Mouse (Mus musculus): ENCODE measurements around the gene Nlrp3. TPM values are rescaled to one million over a fixed set of nuclear protein-coding genes. Genes with fewer than 3 reads are reported as not detected.
"Not testable (repeated sequence)": the region's sequence is repeated elsewhere in the genome, so short reads cannot be mapped to it uniquely, and the experiment has no call there.

Gene Nlrp3
- polyA plus RNA-seq, 1 experiment from 2014 or later = 0.12 TPM

- ATAC-seq (ENCODE audit: low read depth) = no peak
These were observed 2.0 kb downstream of the Nlrp3 start for GRCm38 (mm10) chr11:59543376-59543775.

DNA sequence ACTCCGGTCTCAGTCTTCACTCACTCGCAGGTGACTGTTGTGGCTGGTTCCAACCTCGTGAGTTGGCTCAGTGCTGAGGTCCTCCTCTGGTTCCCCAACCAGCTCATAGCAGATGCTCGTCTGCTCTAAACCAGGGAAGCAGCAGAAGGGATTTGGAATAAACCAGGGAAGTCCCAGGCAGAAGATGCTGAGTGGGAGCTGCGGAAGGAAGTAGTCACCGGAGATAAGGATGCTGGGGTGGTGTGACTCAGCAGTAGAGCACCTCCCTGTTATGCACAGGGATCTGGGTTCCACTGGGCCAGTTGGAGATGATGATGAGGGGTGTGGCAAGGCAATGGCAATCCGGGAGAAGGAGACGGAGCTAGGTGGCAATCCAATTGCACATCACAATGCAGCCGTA is 2.6 kb downstream of the Nlrp3 start:
- 85% methylated on average over 9 of the region's 9 CpGs for WGBS
- Histone ChIP-seq H3K4me3 (ENCODE audit: low read depth, low read length) (no peak overlapping the region), H3K9ac (replicated peaks; ENCODE audit: low read depth, low read length) (no peak overlapping the region), H3K4me2 (ENCODE audit: low read depth, low read length) (no peak overlapping the region), H3K27me3 (ENCODE audit: control insufficient read depth, insufficient read depth, low read length) (no peaks in the 10 kb centered on the region), H3K9me3 (ENCODE audit: control insufficient read depth, low read length) (no peaks in the 10 kb centered on the region), H3K36me3 (ENCODE audit: control insufficient read depth, insufficient read depth, low read length) (no peaks in the 10 kb centered on the region), H3K27ac (ENCODE audit: low read depth, low read length) (no peak overlapping the region), H3K4me1 (ENCODE audit: control insufficient read depth, insufficient read depth, low read length) (no peaks in the 10 kb centered on the region)
- no peak for ATAC-seq (ENCODE audit: low read depth)

More at GRCm38 (mm10) chr11:59543376-59543775, 2.0 kb downstream of the Nlrp3 start:
- no peak overlapping the region for H3K27ac ChIP-seq (ENCODE audit: low read depth, low read length)
- no peaks in the 10 kb centered on the region for H3K9me3 ChIP-seq (ENCODE audit: control insufficient read depth, low read length)
- no peak overlapping the region for H3K9ac ChIP-seq (replicated peaks; ENCODE audit: low read depth, low read length)
- WGBS = 90% methylated on average over 3 of the region's 3 CpGs
- H3K4me2 ChIP-seq (ENCODE audit: low read depth, low read length) = no peak overlapping the region
- no peaks in the 10 kb centered on the region for H3K27me3 ChIP-seq (ENCODE audit: control insufficient read depth, insufficient read depth, low read length)
- H3K4me3 ChIP-seq (ENCODE audit: low read depth, low read length) = no peak overlapping the region
- no peaks in the 10 kb centered on the region for H3K36me3 ChIP-seq (ENCODE audit: control insufficient read depth, insufficient read depth, low read length)
- H3K4me1 ChIP-seq (ENCODE audit: control insufficient read depth, insufficient read depth, low read length) = no peaks in the 10 kb centered on the region; the same call in 1 of the 2 replicates

GRCm38 (mm10) chr11:59554127-59554526 is 12.8 kb downstream of the Nlrp3 start:
- no peak for ATAC-seq (ENCODE audit: low read depth)
- Histone ChIP-seq H3K36me3 (ENCODE audit: control insufficient read depth, insufficient read depth, low read length) (no peaks in the 10 kb centered on the region), H3K9me3 (ENCODE audit: control insufficient read depth, low read length) (no peaks in the 10 kb centered on the region), H3K4me1 (ENCODE audit: control insufficient read depth, insufficient read depth, low read length) (no peaks in the 10 kb centered on the region), H3K4me3 (ENCODE audit: low read depth, low read length) (no peak overlapping the region), H3K9ac (replicated peaks; ENCODE audit: low read depth, low read length) (no peak overlapping the region), H3K27me3 (ENCODE audit: control insufficient read depth, insufficient read depth, low read length) (no peaks in the 10 kb centered on the region), H3K27ac (ENCODE audit: low read depth, low read length) (no peak overlapping the region), H3K4me2 (ENCODE audit: low read depth, low read length) (no peak overlapping the region)
- WGBS = 95% methylated on average over 11 of the region's 11 CpGs

DNA sequence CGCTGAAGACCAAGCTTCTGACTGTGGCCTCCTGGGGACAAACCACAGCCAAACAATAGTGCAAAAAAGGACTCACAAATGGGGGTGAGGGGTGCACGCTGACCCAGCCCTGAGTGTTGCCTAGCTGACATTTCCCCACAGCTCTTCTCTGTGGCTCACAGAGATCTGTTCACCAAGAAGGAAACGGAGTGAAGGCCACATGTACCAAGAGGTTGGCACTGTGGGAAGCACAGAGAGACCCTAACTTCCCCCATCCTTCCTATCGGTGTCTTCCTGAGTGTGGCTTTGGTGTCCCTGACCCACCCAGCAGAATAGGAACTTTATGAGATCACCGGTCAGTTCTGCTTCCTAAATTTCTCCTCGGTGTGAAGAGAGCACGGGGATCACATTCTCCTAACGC is 13.2 kb downstream of the Nlrp3 start:
- no peaks in the 10 kb centered on the region for H3K4me1 ChIP-seq (ENCODE audit: control insufficient read depth, insufficient read depth, low read length)
- H3K27me3 ChIP-seq (ENCODE audit: control insufficient read depth, insufficient read depth, low read length) = no peaks in the 10 kb centered on the region
- H3K9me3 ChIP-seq (ENCODE audit: control insufficient read depth, low read length) = no peaks in the 10 kb centered on the region
- WGBS = 85% methylated on average over 8 of the region's 8 CpGs
- no peaks in the 10 kb centered on the region for H3K36me3 ChIP-seq (ENCODE audit: control insufficient read depth, insufficient read depth, low read length)
- no peak overlapping the region for H3K4me3 ChIP-seq (ENCODE audit: low read depth, low read length)
- H3K9ac ChIP-seq (replicated peaks; ENCODE audit: low read depth, low read length) = no peak overlapping the region
- no peak for ATAC-seq (ENCODE audit: low read depth)
- H3K4me2 ChIP-seq (ENCODE audit: low read depth, low read length) = no peak overlapping the region
- no peak overlapping the region for H3K27ac ChIP-seq (ENCODE audit: low read depth, low read length)

DNA sequence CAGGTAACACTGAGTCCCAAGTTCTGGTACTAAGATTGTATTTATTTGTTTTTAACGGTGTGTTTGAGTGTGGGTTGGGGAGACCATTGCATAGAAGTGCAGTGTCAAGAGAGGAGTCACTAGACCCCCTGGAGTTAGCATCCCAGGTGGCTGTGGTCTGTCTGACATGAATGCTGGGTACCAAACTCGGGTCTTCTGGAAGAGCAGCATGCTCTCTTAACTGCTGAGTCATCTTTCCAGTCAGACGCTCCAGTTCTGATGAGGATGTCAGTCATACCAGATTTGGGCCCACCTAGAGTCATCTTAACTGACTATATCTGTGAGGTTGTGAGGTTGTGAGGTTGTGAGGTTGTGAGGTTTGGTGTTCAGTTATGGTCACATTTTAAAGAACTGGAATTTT is 19.5 kb downstream of the Nlrp3 start:
- H3K4me1 ChIP-seq (ENCODE audit: control insufficient read depth, insufficient read depth, low read length) = no peaks in the 10 kb centered on the region
- H3K36me3 ChIP-seq (ENCODE audit: control insufficient read depth, insufficient read depth, low read length) = no peaks in the 10 kb centered on the region
- H3K4me2 ChIP-seq (ENCODE audit: low read depth, low read length) = no peak overlapping the region
- no peak overlapping the region for H3K4me3 ChIP-seq (ENCODE audit: low read depth, low read length)
- H3K9me3 ChIP-seq (ENCODE audit: control insufficient read depth, low read length) = no peaks in the 10 kb centered on the region
- no peak overlapping the region for H3K9ac ChIP-seq (replicated peaks; ENCODE audit: low read depth, low read length)
- H3K27ac ChIP-seq (ENCODE audit: low read depth, low read length) = no peak overlapping the region
- 87% methylated on average over 3 of the region's 3 CpGs for WGBS
- no peaks in the 10 kb centered on the region for H3K27me3 ChIP-seq (ENCODE audit: control insufficient read depth, insufficient read depth, low read length)
- no peak for ATAC-seq (ENCODE audit: low read depth)

DNA sequence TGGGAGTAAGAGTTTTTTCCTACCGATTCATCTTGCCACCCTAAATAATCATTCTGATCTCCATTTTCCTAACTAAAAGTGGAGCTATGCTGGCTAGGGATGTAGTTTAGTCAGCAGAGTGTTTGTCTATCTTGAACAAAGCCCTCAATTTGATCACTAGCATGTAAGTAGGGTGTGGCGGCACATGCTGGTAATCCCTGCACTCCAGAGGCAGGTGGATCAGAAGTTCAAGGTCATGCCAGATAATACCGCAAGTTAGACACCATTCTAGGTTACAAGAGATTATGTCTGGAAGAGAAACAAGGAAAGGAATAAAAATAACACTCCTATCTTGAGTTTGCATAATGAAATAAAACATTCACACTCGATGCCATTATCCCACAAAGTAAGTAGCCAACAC is 21.0 kb downstream of the Nlrp3 start:
- no peaks in the 10 kb centered on the region for H3K36me3 ChIP-seq (ENCODE audit: control insufficient read depth, insufficient read depth, low read length)
- H3K27me3 ChIP-seq (ENCODE audit: control insufficient read depth, insufficient read depth, low read length) = no peaks in the 10 kb centered on the region
- no peak overlapping the region for H3K9ac ChIP-seq (replicated peaks; ENCODE audit: low read depth, low read length)
- H3K27ac ChIP-seq (ENCODE audit: low read depth, low read length) = no peak overlapping the region
- ATAC-seq (ENCODE audit: low read depth) = no peak
- no peak overlapping the region for H3K4me3 ChIP-seq (ENCODE audit: low read depth, low read length)
- WGBS = 95% methylated on average over 4 of the region's 4 CpGs
- H3K4me2 ChIP-seq (ENCODE audit: low read depth, low read length) = no peak overlapping the region
- H3K4me1 ChIP-seq (ENCODE audit: control insufficient read depth, insufficient read depth, low read length) = no peaks in the 10 kb centered on the region
- no peaks in the 10 kb centered on the region for H3K9me3 ChIP-seq (ENCODE audit: control insufficient read depth, low read length)

- no peak overlapping the region for H3K27ac ChIP-seq (ENCODE audit: low read depth, low read length)
- H3K4me1 ChIP-seq (ENCODE audit: control insufficient read depth, insufficient read depth, low read length) = no peaks in the 10 kb centered on the region
- no peaks in the 10 kb centered on the region for H3K36me3 ChIP-seq (ENCODE audit: control insufficient read depth, insufficient read depth, low read length)
- H3K4me2 ChIP-seq (ENCODE audit: low read depth, low read length) = no peak overlapping the region
- H3K9me3 ChIP-seq (ENCODE audit: control insufficient read depth, low read length) = no peaks in the 10 kb centered on the region
- H3K9ac ChIP-seq (replicated peaks; ENCODE audit: low read depth, low read length) = no peak overlapping the region
- WGBS = 75% methylated on average over 9 of the region's 9 CpGs
- no peak for ATAC-seq (ENCODE audit: low read depth)
- no peaks in the 10 kb centered on the region for H3K27me3 ChIP-seq (ENCODE audit: control insufficient read depth, insufficient read depth, low read length)
- H3K4me3 ChIP-seq (ENCODE audit: low read depth, low read length) = no peak overlapping the region
These were observed 21.5 kb downstream of the Nlrp3 start for GRCm38 (mm10) chr11:59562837-59563236.

DNA sequence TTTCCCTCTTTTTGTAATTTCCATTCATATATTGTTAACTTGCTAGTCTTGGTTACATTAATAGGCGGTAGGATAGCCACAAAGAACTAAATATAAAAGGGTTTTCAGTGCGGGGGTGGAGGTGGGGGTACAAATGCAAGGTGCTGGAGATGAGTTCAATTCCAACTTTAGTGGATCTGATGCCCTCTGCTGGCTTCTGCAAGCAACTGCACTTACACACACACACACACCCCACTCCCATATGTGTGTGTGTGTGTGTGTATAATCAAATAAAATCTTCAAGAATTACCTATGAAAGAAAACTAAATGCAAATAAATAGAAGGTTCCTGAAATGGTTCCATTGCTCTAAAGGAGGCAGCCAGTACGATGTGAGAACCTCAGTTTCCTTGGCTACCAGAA is 27.9 kb downstream of the Nlrp3 start:
- no peak overlapping the region for H3K9ac ChIP-seq (replicated peaks; ENCODE audit: low read depth, low read length)
- no peaks in the 10 kb centered on the region for H3K36me3 ChIP-seq (ENCODE audit: control insufficient read depth, insufficient read depth, low read length)
- WGBS = 65% methylated on average over 3 of the region's 3 CpGs
- no peaks in the 10 kb centered on the region for H3K27me3 ChIP-seq (ENCODE audit: control insufficient read depth, insufficient read depth, low read length)
- no peaks in the 10 kb centered on the region for H3K9me3 ChIP-seq (ENCODE audit: control insufficient read depth, low read length)
- ATAC-seq (ENCODE audit: low read depth) = no peak
- H3K27ac ChIP-seq (ENCODE audit: low read depth, low read length) = no peak overlapping the region
- no peak overlapping the region for H3K4me2 ChIP-seq (ENCODE audit: low read depth, low read length)
- no peak overlapping the region for H3K4me3 ChIP-seq (ENCODE audit: low read depth, low read length)
- no peaks in the 10 kb centered on the region for H3K4me1 ChIP-seq (ENCODE audit: control insufficient read depth, insufficient read depth, low read length)

DNA sequence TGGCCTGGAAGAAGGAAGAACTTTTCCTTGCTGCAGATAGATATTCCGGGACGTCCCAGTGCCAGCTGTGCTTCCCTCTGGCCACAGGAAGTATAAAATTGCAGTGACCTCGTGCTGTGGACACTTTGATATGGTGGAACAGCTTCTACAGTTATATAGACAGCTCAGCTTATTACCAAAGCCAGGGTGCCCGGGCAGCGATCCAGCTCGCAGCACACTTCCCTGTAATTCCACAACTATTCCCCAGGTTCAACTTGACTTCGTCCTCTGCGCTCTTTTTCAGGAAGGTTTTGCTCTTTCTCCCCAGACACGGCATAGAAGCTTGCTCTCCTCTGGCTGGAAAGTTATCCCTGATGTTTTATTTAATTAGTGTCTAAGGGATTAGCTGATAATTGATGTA is 34.4 kb downstream of the Nlrp3 start:
- WGBS = 64% methylated on average over 9 of the region's 9 CpGs
- H3K4me2 ChIP-seq (ENCODE audit: low read depth, low read length) = no peak overlapping the region
- H3K36me3 ChIP-seq (ENCODE audit: control insufficient read depth, insufficient read depth, low read length) = no peaks in the 10 kb centered on the region
- no peaks in the 10 kb centered on the region for H3K27me3 ChIP-seq (ENCODE audit: control insufficient read depth, insufficient read depth, low read length)
- H3K27ac ChIP-seq (ENCODE audit: low read depth, low read length) = no peak overlapping the region
- no peaks in the 10 kb centered on the region for H3K9me3 ChIP-seq (ENCODE audit: control insufficient read depth, low read length)
- ATAC-seq (ENCODE audit: low read depth) = no peak
- H3K4me3 ChIP-seq (ENCODE audit: low read depth, low read length) = no peak overlapping the region
- no peak overlapping the region for H3K9ac ChIP-seq (replicated peaks; ENCODE audit: low read depth, low read length)
- H3K4me1 ChIP-seq (ENCODE audit: control insufficient read depth, insufficient read depth, low read length) = no peaks in the 10 kb centered on the region

- not testable (repeated sequence) for H3K27me3 ChIP-seq (ENCODE audit: control insufficient read depth, insufficient read depth, low read length); H3K9ac ChIP-seq (replicated peaks; ENCODE audit: low read depth, low read length); H3K36me3 ChIP-seq (ENCODE audit: control insufficient read depth, insufficient read depth, low read length); H3K9me3 ChIP-seq (ENCODE audit: control insufficient read depth, low read length); ATAC-seq (ENCODE audit: low read depth); H3K4me3 ChIP-seq (ENCODE audit: low read depth, low read length); H3K4me1 ChIP-seq (ENCODE audit: control insufficient read depth, insufficient read depth, low read length); H3K4me2 ChIP-seq (ENCODE audit: low read depth, low read length); H3K27ac ChIP-seq (ENCODE audit: low read depth, low read length)
These were observed 34.8 kb downstream of the Nlrp3 start, which contains the start of gene Olfr222 for GRCm38 (mm10) chr11:59576135-59576534. Olfr222 (minus strand) TSS chr11:59576235.
